Mouse (Mus musculus): ENCODE data around the gene Hdac8.

DNA sequence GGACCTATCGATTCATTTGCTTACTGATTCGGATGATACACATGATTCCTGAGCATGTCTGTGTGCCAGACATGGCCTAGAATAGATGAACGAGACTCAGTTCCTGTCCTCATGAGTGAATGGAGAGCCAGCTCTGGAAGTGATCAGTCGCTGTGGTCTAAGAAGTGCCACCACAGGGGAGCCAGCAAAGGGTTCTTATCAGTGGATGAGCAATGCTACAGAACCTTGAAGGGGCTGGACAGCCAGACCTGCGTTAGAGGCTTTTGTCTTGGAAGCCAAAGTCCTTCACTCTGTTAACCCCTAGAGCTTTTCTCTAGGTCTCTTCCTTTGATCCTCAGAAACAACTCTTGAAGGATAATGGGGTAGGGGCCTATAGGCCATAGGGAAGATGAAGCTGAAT, 186.4 kb downstream of the Hdac8 start:
- TF ChIP-seq CTCF (IDR thresholded peaks at IDR 0.05; ENCODE audit: low read depth, low read length) (no peak), EP300 (IDR thresholded peaks at IDR 0.05; ENCODE audit: insufficient read depth, low read depth, low read length) (no peak), POLR2A (IDR thresholded peaks at IDR 0.05; ENCODE audit: insufficient read depth, low read length) (no peak)
